Mouse (Mus musculus) gastrocnemius, postnatal 14 days (tissue): Measurements from ENCODE around the gene Myo1h. TPM values are rescaled to one million over a fixed set of nuclear protein-coding genes. Genes with fewer than 3 reads are reported as not detected.

Experiments used
- microRNA-seq, 2 experiments: library from miRNA; unstranded; fragments of <30 nt; microRNA quantifications; one replicate each; pipeline ENCODE4 v1.2.0; 2021
- total RNA-seq, 2 experiments: library from RNA; stranded (reverse); gene quantifications; 2 replicates each; pipeline ENCODE4 v1.2.3; 2021

Myo1h gene
- total RNA-seq, 2 experiments from 2014 or later, result 1.1 TPM; not detected in 1

Small RNA genes lying within 50 kb of the gene (microRNA-seq; reads per million reads assigned to microRNA genes)
- 0 reads per million in 2 experiments for gene Mir7027

Other genes with a start within 250 kb of the Myo1h start
- gene Usp30, start 223.7 kb upstream of the Myo1h start, total RNA-seq, result 1 to 10 TPM; 7.2 to 7.8 TPM
- not detected for gene Svop, start 197.6 kb upstream of the Myo1h start, total RNA-seq
- 1 to 10 TPM; 1.1 to 1.5 TPM for gene Alkbh2, start 160.9 kb upstream of the Myo1h start, total RNA-seq
- 1 to 10 TPM; 6.5 to 7.2 TPM for gene Ung, start 158.8 kb upstream of the Myo1h start, total RNA-seq
- gene Acacb, start 142.6 kb upstream of the Myo1h start, total RNA-seq, result 10 to 100 TPM; 66.4 to 98.1 TPM
- gene Foxn4, start 15.4 kb upstream of the Myo1h start, total RNA-seq, result not detected
- gene Kctd10, start 91.3 kb downstream of the Myo1h start, total RNA-seq, result 10 to 100 TPM; 24.2 to 25.0 TPM
- 10 to 100 TPM; 64.7 to 67.5 TPM for gene Ube3b, start 91.4 kb downstream of the Myo1h start, total RNA-seq
- 10 to 100 TPM in 1 of 2 experiments, 1 to 10 TPM in 1; 9.9 to 11.4 TPM for gene Mmab, start 154.9 kb downstream of the Myo1h start, total RNA-seq
- gene Mvk, start 155.1 kb downstream of the Myo1h start, total RNA-seq, result 10 to 100 TPM in 1 of 2 experiments, 1 to 10 TPM in 1; 9.1 to 13.8 TPM